Mouse (Mus musculus): ENCODE measurements around the gene Cacna1b.
A peak's percentile ranks its signal among the peaks of the same experiment; 100 is the strongest.

Cacna1b gene

GRCm38 (mm10) chr2:24718906-24719305 lies 44.0 kb downstream of the Cacna1b start:
- DNase-seq (ENCODE audit: low spot score), result no peak

- DNase-seq (ENCODE audit: low spot score), result no peak
These were observed 45.0 kb downstream of the Cacna1b start for GRCm38 (mm10) chr2:24717963-24718362.

- DNase-seq (ENCODE audit: low spot score), result no peak
These were observed 45.5 kb downstream of the Cacna1b start for GRCm38 (mm10) chr2:24717461-24717860.

- no peak for DNase-seq (ENCODE audit: low spot score)
These were observed 57.0 kb downstream of the Cacna1b start for GRCm38 (mm10) chr2:24705929-24706328.

GRCm38 (mm10) chr2:24702208-24702957 lies 60.6 kb downstream of the Cacna1b start:
- DNase-seq (ENCODE audit: low spot score), result no peak

- no peak for DNase-seq (ENCODE audit: low spot score)
These were observed 65.5 kb downstream of the Cacna1b start for GRCm38 (mm10) chr2:24697281-24697980.

- no peak for DNase-seq (ENCODE audit: low spot score)
These were observed 70.6 kb downstream of the Cacna1b start for GRCm38 (mm10) chr2:24692371-24692770.

- DNase-seq (ENCODE audit: low spot score), result no peak
These were observed 72.6 kb downstream of the Cacna1b start for GRCm38 (mm10) chr2:24690356-24690755.

- no peak for DNase-seq (ENCODE audit: low spot score)
These were observed 77.6 kb downstream of the Cacna1b start for GRCm38 (mm10) chr2:24685347-24685746.

GRCm38 (mm10) chr2:24684796-24685195 lies 78.2 kb downstream of the Cacna1b start:
- DNase-seq (ENCODE audit: low spot score), result no peak

- no peak for DNase-seq (ENCODE audit: low spot score)
These were observed 79.7 kb downstream of the Cacna1b start for GRCm38 (mm10) chr2:24683266-24683665.

- DNase-seq (ENCODE audit: low spot score), result no peak
These were observed 82.2 kb downstream of the Cacna1b start for GRCm38 (mm10) chr2:24680731-24681130.

GRCm38 (mm10) chr2:24680176-24680575 lies 82.8 kb downstream of the Cacna1b start:
- DNase-seq (ENCODE audit: low spot score), result no peak

GRCm38 (mm10) chr2:24679012-24679651 lies 83.8 kb downstream of the Cacna1b start:
- peak; percentile 31 for DNase-seq (ENCODE audit: low spot score)

- no peak for DNase-seq (ENCODE audit: low spot score)
These were observed 84.4 kb downstream of the Cacna1b start for GRCm38 (mm10) chr2:24678538-24678937.

- no peak for DNase-seq (ENCODE audit: low spot score)
These were observed 84.8 kb downstream of the Cacna1b start for GRCm38 (mm10) chr2:24678110-24678509.

GRCm38 (mm10) chr2:24677629-24678028 lies 85.3 kb downstream of the Cacna1b start:
- no peak for DNase-seq (ENCODE audit: low spot score)

- no peak for DNase-seq (ENCODE audit: low spot score)
These were observed 88.4 kb downstream of the Cacna1b start for GRCm38 (mm10) chr2:24674432-24675006.

- no peak for DNase-seq (ENCODE audit: low spot score)
These were observed 94.4 kb downstream of the Cacna1b start for GRCm38 (mm10) chr2:24668598-24668997.

- DNase-seq (ENCODE audit: low spot score), result no peak
These were observed 98.2 kb downstream of the Cacna1b start for GRCm38 (mm10) chr2:24664678-24665257.

- DNase-seq (ENCODE audit: low spot score), result no peak
These were observed 103.7 kb downstream of the Cacna1b start for GRCm38 (mm10) chr2:24659150-24659775.

- DNase-seq (ENCODE audit: low spot score), result no peak
These were observed 114.4 kb downstream of the Cacna1b start for GRCm38 (mm10) chr2:24648503-24648902.

Measured in testis, postnatal 14 days (tissue).